Mouse (Mus musculus): Measurements from ENCODE around the gene Ctnna2.

DNA sequence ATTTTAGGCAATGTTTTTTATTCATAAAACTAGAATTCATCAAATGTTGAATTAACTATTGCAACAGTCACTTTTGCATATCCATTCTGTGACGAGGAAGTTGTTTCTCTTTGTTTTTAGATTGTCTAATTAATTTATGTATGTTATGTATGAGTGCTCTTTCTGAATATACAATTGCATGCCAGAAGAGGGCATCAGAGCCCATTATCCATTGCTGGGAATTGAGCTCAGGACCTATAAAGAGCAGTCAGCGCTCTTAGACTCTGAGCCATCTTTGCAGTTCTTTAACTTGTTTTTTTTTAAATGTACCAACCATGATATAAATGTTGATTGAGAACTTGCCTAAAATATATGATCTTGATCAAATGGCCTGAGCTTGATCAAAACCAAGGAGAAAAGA, 340.7 kb downstream of the Ctnna2 start:
- no peak for TF ChIP-seq CTCF (IDR thresholded peaks at IDR 0.05; ENCODE audit: borderline replicate concordance, control insufficient read depth, extremely low read depth, insufficient read depth, low read length, poor library complexity)
- no peak for TF ChIP-seq POLR2A (IDR thresholded peaks at IDR 0.05; ENCODE audit: control insufficient read depth, extremely low read depth, insufficient read depth, low read length, poor library complexity)

All from thymus, adult 2 months (tissue).